Mouse (Mus musculus): ENCODE measurements around the gene Gm21915. TPM values are rescaled to one million over a fixed set of nuclear protein-coding genes. Genes with fewer than 3 reads are reported as not detected.

Gene Gm21915
- polyA plus RNA-seq, 1 experiment from 2014 or later: not detected

GRCm38 (mm10) chr9:40717875-40718185 lies 47.4 kb downstream of the Gm21915 start:
- Histone ChIP-seq H3K4me1 (replicated peaks; ENCODE audit: insufficient read depth, low read length) (peaks cover 13% of the 10 kb centered on the region; the same call in 1 of the 2 replicates), H3K27ac (0 out of 2 replicates have a peak overlapping the region, but pooled peaks have one; percentile 40), H3K4me3 (replicated peaks; ENCODE audit: low read depth, low read length) (no peak overlapping the region), H3K36me3 (ENCODE audit: insufficient read depth, low read length) (no peaks in the 10 kb centered on the region), H3K9me3 (replicated peaks; ENCODE audit: low read length) (no peaks in the 10 kb centered on the region), H3K27me3 (ENCODE audit: insufficient read depth, low read length) (no peaks in the 10 kb centered on the region), H3K9ac (ENCODE audit: low read depth, low read length) (no peak overlapping the region), H3K4me2 (ENCODE audit: low read length) (peak overlapping the region; percentile 28)
- WGBS: 4% methylated on average over 7 of the region's 7 CpGs
- no peak for TF ChIP-seq CTCF (IDR thresholded peaks at IDR 0.05; ENCODE audit: low read depth)
- ATAC-seq (replicated peaks; ENCODE audit: low FRiP score, low read depth) (0 out of 2 replicates have a peak, but pooled peaks have one; percentile 42), DNase-seq (ENCODE audit: low spot score) (peak; percentile 87)

Other genes starting within 250 kb of the Gm21915 start
- 8.9 and 9.0 TPM in 2 replicates for gene Gramd1b, start 139.2 kb upstream of the Gm21915 start, polyA plus RNA-seq (2015; fragmentation: Nextera tagmentation; extraction: Ambion mirVana)
- gene Clmp, start 15.3 kb downstream of the Gm21915 start, polyA plus RNA-seq (2015; fragmentation: Nextera tagmentation; extraction: Ambion mirVana): 23.6 and 26.2 TPM in 2 replicates
- 1,937 and 2,022 TPM in 2 replicates for gene Hspa8, start 130.4 kb downstream of the Gm21915 start, polyA plus RNA-seq (2015; fragmentation: Nextera tagmentation; extraction: Ambion mirVana)
- not detected in 2 replicates for gene Bsx, start 203.5 kb downstream of the Gm21915 start, polyA plus RNA-seq (2015; fragmentation: Nextera tagmentation; extraction: Ambion mirVana)